Mouse (Mus musculus): ENCODE results near the gene 3110018I06Rik. TPM values are rescaled to one million over a fixed set of nuclear protein-coding genes. Genes with fewer than 3 reads are reported as not detected.

3110018I06Rik gene
- polyA plus RNA-seq (2017; shearing (Covaris generic)) = not detected

GRCm38 (mm10) chr12:107488371-107488770, at the start of gene 3110018I06Rik:
TSS of gene 3110018I06Rik (plus strand) at chr12:107488632.

